Mouse (Mus musculus) CD4-positive helper T cell, adult 2 months (primary cell): Measurements from ENCODE around the gene Cst7.
A peak's percentile ranks its signal among the peaks of the same experiment; 100 is the strongest.
"Not testable (repeated sequence)": the region's sequence is repeated elsewhere in the genome, so short reads cannot be mapped to it uniquely, and the experiment has no call there.

ENCODE experiments used
- DNase-seq: peaks from one replicate; pipeline ENCODE4 v3.0.0-alpha.2; 2012; ENCODE audit warnings: low read depth, missing footprints, low spot score

Cst7 gene

DNA sequence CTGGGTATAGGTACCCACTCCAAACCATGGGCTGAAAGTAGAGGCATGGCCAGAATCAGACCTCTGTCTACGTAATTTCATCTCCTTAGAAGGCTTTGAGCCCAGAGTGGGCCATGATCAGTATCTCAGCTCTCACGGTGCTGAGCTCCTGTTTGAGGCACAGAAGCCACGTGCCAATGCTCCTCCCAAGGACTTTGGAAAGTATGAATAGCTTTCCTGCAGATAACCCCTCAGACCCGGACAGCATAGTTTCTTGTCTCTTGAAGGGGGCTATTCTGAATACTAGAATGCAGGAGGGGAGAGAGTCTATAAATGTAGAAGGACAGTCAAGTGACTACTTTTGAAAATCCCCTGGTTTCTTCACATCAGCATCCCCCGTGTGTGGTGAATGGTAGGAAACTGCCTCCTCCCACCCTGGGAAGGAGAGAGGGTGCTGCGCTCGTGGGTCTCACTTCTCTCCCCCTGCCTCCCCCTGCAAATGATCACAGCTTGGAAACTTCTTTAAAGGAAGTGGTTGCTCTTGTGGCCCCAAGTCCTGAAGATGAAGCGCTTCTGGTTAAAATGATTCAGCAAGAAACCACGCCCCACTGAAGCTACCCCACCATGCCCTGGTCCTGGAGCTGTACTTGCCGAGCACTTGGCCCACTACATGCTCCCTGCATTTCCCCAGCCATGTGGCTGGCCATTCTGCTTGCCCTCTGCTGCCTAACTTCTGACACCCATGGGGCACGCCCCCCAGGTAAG, at the start of gene Cst7:
Cst7 (plus strand) TSS at position 569 of the 744 bp plus-strand sequence.
- peak; percentile 86 for DNase-seq

DNA sequence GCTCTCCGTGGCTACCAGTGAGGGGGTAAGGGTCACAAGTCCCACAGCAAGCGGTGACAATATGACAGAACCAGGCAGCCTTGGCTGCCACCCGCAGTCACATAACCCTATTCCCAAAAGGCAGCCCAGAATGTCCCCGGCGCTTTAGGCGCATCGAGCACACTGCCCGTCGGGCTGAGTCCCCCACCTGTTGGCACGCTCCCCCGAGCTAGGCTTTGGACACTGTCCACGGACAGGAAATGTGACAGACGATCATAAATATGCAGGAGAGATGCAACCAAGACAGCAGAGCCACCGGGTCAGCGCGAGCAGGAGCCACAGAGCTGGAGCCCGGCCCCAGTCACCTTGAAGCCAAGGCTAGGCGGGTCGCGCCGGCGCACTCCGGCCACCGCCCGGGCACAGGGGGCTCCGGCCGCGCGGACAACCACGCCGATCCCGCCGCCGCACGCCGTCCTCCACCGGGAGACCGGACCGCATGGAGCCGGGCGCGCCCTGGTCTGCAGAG, 44.5 kb upstream of the Cst7 start:
- DNase-seq: no peak

DNA sequence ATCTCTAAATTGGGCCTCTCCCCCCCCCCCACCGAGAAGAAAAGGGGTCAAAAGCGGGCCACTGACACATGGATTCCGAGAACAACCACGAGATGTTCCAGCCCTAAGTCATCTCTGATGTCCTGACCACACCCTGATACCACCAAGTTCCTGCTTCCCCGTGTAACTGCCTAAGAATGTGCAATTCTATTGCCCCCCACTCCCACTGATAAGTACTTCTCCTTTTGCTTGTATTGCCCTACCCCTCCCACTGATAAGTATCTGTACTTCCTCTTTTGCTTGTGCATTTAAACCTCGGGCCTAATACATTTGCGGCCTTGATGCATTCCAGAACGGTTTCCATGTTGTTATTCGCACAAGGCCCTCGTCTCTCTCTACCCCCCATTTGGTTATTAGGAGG, 20.6 kb upstream of the Cst7 start:
- not testable (repeated sequence) for DNase-seq

DNA sequence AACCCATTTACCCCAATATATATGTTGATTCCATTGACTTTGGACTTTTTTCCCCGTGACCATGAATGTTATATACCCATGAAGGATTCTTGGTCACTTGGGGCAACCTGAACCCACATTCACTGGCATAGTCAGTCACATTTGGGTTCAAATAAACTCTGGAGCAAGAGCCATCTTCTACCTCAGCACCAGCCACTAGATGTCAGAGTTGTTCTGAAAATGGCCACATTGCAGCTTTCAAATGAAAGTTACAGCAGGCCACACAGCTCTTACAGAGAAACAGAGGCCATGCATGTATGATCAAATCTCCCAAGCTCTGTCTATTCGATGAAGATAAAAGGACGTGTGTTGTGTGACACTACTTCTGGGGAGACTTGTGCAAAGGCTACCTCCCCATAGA, 11.6 kb upstream of the Cst7 start:
- peak; percentile 68 for DNase-seq

DNA sequence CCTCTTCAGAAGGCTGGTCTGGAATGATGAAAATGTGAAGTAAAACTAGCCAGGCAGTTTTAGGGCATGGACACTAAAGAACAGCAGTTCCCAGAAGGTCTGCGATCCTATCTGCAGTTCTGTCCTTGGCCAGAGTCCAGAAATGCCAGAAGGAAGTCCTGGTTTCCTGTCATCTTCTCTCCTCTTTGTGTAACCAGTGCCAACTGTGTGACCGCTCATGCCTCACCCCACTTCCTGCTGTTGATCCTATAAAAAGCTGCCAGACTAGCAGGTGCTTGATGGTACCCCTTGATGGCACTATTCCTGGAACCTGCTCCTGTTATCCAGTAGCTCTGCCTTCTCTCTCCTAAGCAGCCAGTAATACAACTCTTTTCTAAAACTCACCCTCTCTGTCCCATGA, 3.2 kb upstream of the Cst7 start:
- no peak for DNase-seq

DNA sequence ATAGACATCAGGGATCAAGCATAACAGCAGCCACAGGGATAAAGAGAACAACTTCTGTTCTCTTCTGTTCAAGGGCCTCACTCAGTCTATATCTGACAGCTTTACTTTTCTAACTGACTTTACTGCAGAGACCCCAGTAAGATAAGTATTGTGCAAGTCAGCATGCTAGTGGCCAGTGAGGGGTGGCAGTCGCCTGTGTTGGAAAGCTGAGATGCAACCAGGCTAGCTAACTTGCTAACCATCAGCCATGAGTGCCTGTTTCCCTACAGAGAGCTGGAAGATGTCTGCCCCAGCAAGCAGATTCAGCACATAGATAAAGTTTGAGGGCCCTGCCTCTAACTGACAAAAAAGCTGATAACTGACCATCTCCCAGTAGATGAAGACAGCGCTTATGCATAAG, 546 bp downstream of the Cst7 start:
- no peak for DNase-seq

DNA sequence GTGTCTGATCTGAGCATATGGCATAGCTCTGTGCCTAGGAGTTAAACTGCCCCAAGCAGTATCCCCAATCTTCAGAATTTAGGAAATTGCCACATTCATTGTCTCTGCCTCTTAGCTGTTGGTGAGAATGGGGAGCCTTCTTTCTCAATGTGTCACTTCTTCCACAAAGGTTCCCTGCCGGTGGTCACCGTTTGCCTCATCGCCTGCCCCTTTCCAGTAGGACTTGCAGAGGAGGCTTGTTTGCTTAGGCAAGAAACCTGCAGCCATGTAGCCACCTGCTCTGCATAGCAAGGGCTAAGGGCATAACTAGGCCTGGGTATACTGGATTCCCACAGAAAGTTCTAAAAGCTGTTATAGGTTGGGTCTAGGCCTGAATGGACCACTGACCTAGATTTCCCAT, 2.2 kb downstream of the Cst7 start:
- no peak for DNase-seq

DNA sequence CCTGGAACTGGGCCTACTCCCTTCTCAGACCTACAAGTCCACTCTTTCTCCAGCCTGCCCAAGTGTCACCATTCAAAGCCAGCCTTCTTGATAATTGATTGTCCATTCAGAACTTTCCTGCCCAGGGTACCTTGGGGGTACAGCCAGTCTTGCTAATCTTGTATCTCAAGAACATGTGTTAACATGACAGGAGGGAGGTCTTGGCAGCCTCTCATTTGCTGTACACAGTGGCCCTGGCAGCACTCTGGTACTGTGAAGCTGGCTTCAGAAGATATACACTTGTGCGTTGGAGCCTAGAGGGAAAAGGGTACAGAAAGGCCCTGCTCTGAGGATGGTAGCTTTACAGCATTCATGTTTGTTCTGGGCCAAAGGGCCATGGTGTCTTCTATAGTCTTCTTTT, 6.0 kb downstream of the Cst7 start:
- DNase-seq: no peak

DNA sequence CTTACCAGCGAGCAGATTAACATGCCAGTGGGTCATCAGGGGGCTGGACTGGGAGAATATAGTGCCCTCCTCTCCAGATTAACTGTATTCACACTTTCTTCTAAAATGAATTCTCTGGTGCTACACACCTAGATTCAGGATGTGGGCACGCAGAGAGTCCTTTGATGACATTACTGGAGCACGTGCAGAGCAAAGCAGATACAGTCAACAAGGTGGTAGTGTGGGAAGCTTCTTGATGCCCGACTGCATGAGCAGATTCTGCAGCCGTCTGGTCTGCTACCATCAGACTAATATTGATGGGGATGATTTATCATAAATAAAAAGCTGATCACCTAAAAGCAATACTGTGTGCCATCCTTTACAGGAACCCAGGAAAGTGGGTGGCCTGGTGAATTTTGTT, 8.4 kb downstream of the Cst7 start:
- DNase-seq: peak; percentile 73

DNA sequence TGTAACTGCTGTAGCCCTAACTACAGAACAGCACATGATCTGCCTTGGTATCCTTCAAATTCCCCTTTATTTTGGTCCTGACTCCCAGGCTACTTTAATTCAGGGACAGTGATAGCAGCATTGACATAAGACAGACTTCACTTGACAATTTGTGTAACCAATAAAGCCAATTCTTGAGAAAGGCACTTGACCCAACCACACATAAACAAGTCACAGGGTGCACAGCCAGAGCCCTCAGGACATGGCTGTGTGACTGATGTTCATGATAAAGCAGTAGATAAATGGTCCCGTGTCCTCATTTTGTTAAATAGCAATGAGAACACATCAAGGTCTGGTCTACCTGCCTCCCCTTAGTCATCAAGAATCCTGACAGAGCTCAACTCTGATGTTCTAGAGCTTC, 9.4 kb downstream of the Cst7 start:
- no peak for DNase-seq

DNA sequence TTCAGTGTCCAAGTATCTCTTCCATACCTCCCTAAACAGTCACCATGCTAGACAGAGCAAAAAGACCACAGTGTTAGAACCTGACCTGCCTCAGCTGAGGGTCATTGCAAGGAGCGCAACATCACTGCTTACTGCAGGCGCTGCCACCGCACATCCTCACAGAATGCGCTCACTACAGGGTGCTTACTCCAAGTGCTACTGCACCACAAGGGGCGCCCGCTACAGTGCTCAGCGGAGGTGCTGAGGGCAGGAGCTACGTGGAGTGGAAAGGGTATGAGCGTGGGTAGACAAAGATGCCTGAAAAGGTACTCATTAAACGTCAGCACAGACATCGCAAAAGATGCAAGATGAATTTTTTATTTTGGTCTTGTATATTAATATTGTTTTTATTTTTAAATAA, 18.9 kb downstream of the Cst7 start:
- no peak for DNase-seq

DNA sequence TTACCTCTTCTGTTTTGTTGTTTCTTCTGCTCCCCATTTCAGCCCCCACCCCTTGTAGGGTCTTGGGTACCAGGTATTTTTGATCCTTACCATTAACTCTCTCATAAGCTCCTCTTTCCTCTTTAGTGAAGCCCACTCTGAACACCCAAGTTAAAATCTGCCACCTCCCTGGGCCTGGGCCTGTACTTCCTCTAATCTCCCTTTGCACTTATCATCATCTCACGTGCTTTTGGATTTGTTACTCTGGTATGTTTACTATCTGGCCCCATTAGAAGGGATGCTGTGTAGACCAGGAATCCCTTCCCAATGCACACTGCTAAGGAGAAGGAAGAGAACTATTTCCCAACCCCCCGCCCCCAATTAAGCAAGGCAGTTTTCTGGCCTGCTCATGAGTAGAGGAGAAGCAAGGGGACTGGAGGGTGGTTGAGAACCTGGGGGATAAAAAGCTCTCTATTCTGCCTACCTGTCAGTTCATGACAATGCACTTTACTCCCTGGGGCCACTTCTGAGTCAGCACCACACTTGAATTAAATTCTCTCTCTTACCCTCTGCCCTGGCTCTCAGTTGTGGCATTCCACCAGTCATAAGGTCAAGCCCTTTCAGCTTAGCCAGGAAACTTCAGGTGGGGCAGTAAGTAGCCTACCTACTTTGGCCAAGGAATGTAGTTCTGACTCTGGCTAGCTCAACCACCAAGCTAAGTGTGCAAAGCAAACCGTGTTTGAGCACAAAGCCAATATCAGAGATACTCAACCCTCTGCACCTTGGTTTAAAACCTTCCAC, 25.4 kb downstream of the Cst7 start:
- DNase-seq: no peak

DNA sequence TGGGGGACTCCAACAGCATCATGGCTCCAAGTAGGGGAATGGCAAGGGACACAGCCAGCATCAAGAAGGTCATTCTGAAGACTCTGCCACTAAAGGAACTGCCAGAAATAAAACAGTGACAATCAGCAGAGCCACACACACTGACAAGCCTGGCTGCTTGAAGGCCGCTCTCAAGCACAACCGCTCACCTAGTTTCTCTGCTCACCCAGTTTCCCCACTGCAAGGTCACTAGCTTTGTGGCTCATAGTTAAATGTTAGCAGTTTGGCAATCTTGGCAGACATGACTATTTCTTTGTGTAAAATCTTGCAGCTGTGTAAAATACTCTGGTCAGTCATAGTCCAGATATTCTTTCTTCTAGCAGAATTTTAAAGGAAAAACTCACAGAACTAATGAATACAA, 30.0 kb downstream of the Cst7 start:
- DNase-seq: no peak

DNA sequence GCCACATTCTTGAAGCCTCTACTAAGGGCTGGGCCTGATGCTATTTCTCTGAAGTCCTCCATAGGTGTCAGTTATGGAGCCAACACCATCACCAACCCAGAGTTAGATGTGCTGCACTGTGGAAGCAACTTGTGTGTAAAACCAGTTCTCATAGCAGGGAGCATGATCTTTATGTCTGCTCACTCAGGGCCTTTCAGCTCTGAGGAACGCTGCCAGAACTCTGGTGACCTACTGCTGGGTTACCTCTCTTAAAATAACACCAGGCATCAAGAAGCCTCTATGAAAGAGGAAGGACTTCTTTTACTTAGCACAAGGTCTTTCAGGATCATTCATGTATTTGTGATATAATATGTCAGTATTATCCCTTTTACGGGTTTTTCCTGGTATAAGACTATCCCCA, 32.0 kb downstream of the Cst7 start:
- no peak for DNase-seq

DNA sequence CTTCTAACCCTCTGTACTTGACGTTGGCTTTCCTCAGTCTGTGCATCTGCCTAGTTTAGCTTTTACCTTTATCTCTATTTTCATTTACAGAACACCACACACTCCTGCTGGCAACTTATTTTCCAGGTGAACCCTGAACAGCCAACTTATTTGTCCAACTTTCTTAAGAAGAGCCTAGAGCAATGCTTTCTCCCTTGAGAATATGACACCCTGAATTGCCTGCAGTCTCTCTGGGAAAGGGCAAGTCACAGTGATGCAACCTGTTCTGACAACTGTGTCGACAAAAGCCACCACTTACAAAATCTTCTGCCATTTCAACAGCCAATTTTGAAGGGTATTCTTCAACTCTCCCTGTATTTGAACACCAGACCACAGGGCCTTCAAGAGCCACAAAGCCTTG, 34.6 kb downstream of the Cst7 start:
- no peak for DNase-seq

DNA sequence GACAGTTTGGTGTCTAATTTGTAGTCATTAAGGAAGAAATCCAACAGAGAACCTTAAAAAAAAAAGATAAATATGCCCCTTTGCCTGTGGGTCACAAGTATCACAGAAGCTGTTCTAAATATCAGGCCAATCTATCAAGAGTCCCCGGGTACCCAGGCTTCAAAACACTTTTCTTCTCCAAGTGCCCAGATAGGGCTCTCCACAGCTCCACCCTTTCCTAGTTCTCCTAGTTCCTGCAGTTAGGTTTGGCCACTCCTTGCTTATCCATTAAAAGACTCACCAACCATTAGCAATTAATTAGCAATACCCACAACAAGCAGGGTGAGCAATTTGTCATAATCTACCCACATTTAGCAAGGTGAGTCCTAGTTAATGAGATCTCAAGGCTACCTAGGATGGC, 36.9 kb downstream of the Cst7 start:
- no peak for DNase-seq

DNA sequence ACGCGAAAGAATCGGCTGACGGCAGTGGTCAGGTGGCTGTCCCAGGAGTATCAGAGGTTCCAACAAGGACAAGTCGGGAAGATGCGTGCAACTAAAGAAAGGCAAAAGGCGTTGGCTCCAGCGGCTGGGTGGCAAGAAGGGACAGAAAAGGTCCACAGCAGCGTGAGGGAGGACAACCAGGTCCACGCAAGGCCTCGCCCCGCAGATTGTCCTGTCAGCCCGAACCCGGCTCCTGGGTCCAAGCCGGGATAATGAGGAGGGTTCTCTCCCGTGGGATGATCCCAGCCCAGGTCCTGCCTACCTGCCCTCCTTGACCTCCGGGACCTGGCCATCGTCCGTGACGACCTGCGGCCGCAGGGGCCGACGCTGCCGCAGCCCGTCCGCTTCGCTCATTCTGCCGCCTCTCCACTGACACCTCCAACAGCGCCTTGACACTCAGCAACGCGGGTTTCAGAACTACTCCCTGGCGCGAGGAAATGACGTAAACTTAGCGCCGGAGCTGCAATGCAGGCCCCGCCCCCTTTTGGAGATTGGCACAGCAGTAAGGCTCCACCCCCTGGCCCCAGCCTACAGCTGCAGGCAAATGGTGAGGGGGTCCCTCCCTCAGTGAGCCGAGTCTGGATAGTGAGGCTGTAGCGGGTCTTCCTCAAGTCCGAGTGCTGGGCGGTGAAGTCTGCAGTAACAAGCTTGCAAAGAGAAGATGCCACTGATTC, 38.0 kb downstream of the Cst7 start, which contains the start of gene Apmap:
Apmap (minus strand) TSS at position 481 of the 713 bp plus-strand sequence.
- DNase-seq: peak; percentile 97

DNA sequence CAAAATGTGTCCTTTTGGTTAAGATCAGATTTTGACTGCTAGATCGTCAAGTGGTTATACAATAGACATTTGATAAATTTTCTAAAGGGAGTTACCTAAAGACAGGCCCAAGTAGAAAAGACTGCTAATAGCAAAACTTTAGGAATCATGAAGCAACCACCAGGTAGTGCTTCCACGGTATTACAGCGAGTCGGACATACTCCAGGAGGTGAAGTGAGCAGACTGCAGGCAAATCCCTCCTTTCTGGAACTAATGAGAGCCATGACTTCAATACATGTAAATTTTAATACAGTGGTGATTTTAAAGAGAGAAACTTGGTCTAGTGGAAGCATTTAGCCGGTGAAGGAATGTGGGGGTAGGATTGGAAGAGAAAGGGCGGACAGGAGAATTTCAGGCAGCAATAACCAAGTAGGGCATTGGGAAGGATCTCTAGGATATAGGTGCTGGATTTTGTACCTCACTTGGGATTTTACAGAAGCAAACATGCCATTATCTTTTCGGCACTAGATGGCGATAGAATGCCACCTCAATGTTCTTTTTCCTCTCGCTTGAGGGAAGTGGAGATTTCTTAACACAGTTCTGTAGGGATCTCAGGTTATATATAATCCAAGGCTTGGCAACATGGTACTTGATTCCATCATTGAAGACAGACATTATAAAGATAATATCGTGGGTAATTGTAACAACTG, 38.8 kb downstream of the Cst7 start:
- peak; percentile 71 for DNase-seq

DNA sequence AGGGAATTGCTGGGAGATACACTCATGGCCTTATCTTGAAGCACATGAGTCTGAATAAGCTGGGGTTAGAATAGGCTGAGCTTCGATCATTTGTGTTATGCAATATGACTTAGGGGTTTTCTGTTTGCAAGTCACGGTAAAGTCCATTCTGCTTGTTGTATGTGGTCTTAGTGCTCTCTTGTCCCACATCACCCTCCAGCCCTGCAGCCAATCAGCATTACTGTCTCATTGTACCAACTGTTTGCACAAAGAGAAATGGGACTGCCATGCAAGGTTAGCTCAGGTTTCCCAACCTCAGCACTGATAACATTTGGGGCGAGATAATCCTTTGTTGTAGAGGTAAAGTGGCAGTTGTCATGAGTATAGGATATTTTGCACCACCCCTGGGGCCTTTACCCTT, 39.9 kb downstream of the Cst7 start:
- DNase-seq: no peak

DNA sequence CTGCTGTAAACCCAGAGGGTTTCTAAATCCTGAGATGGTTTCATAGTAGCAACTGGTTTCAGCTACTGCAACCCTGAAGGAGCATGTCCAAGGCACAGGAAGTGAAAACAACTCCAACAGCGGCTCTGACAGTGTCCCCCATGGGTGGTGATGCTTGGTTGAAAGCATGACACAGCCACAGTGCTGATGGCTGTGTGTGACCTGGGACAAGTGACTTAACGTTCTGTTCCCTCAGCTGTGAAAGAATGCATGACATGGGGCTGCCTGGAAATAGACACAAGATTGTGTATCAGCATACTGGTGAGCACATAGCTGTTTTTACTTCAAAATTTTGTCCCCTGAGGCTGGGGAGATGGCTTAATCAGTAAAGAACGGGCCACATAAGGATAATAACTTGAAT, 51.5 kb downstream of the Cst7 start:
- no peak for DNase-seq

DNA sequence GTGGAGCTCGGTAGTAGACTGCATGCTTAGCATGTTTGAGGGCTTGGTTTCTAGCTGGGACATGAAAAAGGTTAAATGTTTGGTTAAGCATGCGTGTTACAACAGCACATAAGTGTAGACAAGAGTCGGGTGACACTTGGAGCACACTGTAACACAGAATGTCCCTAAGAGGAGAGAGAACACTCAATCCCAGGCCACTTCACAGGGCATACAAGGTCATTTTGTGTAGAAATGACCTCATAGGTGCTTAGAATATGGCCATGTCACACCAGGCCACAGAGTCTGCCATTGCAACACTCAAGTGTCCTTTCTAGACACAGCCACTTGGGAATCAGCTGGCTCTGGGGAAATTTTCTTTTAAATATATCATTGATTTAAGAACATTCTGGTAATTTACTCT, 53.7 kb downstream of the Cst7 start:
- no peak for DNase-seq

DNA sequence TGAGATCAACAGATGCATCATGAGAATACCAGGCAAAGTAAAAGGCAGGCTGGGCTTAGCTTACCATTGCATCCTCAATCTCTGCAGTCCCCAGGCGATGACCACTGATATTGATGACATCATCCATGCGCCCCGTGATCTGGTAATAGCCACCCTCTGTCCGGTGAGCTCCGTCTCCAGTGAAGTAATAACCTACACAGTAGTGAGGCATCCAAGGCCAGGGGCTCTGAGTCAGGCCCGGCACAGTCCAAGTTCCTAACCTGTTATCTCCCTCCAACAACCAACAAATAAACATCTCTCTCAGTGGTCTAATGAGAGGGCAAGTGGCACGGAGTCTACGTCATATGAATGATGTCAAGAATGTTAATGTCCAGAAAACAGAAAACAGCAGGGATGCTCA, 54.7 kb downstream of the Cst7 start:
- DNase-seq: no peak
